Mouse (Mus musculus) midbrain, embryonic 14.5 days (tissue): ENCODE measurements around the gene Zfp420. TPM values are rescaled to one million over a fixed set of nuclear protein-coding genes. Genes with fewer than 3 reads are reported as not detected.

Experiments
- ATAC-seq: fragments of 200-750 bp; cut with Nextera tagmentation; 2 replicates; pipeline ENCODE4 v1.8.0; 2017; ENCODE audit warnings: moderate number of reproducible peaks, moderate library complexity; ENCODE audit not compliant: low FRiP score, low TSS enrichment
- DNase-seq: peaks from one replicate; pipeline ENCODE4 v3.0.0-alpha.2; 2015
- H3K27ac ChIP-seq: fragments of 300-500 bp; sonication (generic); replicated peaks from 2 replicates; pipeline ENCODE4 v1.5.1; 2014; ENCODE audit warnings: mild to moderate bottlenecking, low read depth, low read length, moderate library complexity
- H3K27me3 ChIP-seq: fragments of 300-500 bp; sonication (generic); 2 replicates; pipeline ENCODE4 v1.6.1; 2014; ENCODE audit warnings: low read length, control low read depth, mixed read lengths; ENCODE audit not compliant: control insufficient read depth, insufficient read depth
- H3K36me3 ChIP-seq: fragments of 300-500 bp; sonication (generic); 2 replicates; pipeline ENCODE4 v1.6.1; 2014; ENCODE audit warnings: low read length, control low read depth; ENCODE audit not compliant: control insufficient read depth, insufficient read depth
- H3K4me1 ChIP-seq: fragments of 300-500 bp; sonication (generic); 2 replicates; pipeline ENCODE4 v1.6.1; 2014; ENCODE audit warnings: mild to moderate bottlenecking, antibody characterized with exemption, low read length, control low read depth; ENCODE audit not compliant: control insufficient read depth, insufficient read depth
- H3K4me2 ChIP-seq: fragments of 300-500 bp; sonication (generic); 2 replicates; pipeline ENCODE4 v1.6.1; 2014; ENCODE audit warnings: mild to moderate bottlenecking, low read length, moderate library complexity
- H3K4me3 ChIP-seq: fragments of 300-500 bp; sonication (generic); replicated peaks from 2 replicates; pipeline ENCODE4 v1.5.1; 2014; ENCODE audit warnings: low read depth, low read length
- H3K9ac ChIP-seq: fragments of 300-500 bp; sonication (generic); replicated peaks from 2 replicates; pipeline ENCODE4 v1.6.1; 2014; ENCODE audit warnings: mild to moderate bottlenecking, low read length, moderate library complexity
- H3K9me3 ChIP-seq: fragments of 300-500 bp; sonication (generic); 2 replicates; pipeline ENCODE4 v1.6.1; 2016; ENCODE audit warnings: low read length, control low read depth, mixed read lengths; ENCODE audit not compliant: control insufficient read depth
- WGBS: fragments of 180-500 bp; shearing (Covaris S2); extraction: QIAGEN DNeasy Blood & Tissue Kit; methylation state at CpG from one replicate; pipeline ENCODE4 v1.1.7; 2014; 5-methylcytosine and 5-hydroxymethylcytosine counted together
- polyA plus RNA-seq: library from polyadenylated mRNA; unstranded; fragments of >200 nt; fragmentation: Nextera tagmentation; extraction: Ambion mirVana; gene quantifications from 2 replicates; pipeline ENCODE4 v1.2.1, GENCODE M21; 2014

Zfp420 gene
- polyA plus RNA-seq, 1 experiment from 2014 or later: 25.4 TPM

GRCm38 (mm10) chr7:29908130-29908950 is 48.6 kb downstream of the Zfp420 start, which contains the start of gene Zfp383:
Gene Zfp383, plus strand, starts transcription at chr7:29908223.
- Histone ChIP-seq H3K27ac (peak within 1 kb of the TSS; percentile 98), H3K27me3 (no peaks in the 10 kb centered on the region), H3K4me1 (peaks cover 20% of the 10 kb centered on the region), H3K9me3 (no peaks in the 10 kb centered on the region), H3K4me2 (peak within 1 kb of the TSS; percentile 68), H3K9ac (peak within 1 kb of the TSS; percentile 80), H3K36me3 (peaks cover 26% of the 10 kb centered on the region), H3K4me3 (peak within 1 kb of the TSS; percentile 72)
- DNase-seq (peak; percentile 95), ATAC-seq (peak; percentile 83)
- under 1% methylated on average over 33 of the region's 33 CpGs for WGBS

DNA sequence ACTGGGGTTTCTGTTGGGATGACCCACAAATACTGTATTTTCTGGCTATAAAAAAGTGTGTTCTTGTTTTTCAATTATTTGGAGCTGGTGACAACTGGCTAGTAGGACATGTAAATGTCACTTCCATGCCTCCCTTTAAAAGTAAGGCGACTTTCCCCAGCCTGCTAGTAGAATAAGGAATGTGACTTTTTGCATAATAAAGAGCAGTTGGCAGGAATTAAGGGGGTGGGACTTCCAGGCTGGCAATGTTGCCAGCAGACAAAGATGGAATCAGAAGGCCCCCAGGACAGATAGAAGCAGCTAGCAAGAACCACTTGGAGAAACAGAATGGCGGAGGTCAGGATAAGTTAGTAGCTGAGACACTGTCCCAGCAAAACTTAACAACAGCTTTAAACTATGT is 50.5 kb downstream of the Zfp420 start:
- H3K9ac ChIP-seq: no peak overlapping the region
- 51% methylated on average over 2 of the region's 2 CpGs for WGBS
- no peaks in the 10 kb centered on the region for H3K9me3 ChIP-seq
- peak overlapping the region; percentile 63; the same call in 1 of the 2 replicates for H3K4me2 ChIP-seq
- H3K4me3 ChIP-seq: no peak overlapping the region
- ATAC-seq (no peak), DNase-seq (peak; percentile 17)
- H3K4me1 ChIP-seq: peaks cover 20% of the 10 kb centered on the region
- no peak overlapping the region for H3K27ac ChIP-seq
- H3K27me3 ChIP-seq: no peaks in the 10 kb centered on the region
- peaks cover 40% of the 10 kb centered on the region for H3K36me3 ChIP-seq

DNA sequence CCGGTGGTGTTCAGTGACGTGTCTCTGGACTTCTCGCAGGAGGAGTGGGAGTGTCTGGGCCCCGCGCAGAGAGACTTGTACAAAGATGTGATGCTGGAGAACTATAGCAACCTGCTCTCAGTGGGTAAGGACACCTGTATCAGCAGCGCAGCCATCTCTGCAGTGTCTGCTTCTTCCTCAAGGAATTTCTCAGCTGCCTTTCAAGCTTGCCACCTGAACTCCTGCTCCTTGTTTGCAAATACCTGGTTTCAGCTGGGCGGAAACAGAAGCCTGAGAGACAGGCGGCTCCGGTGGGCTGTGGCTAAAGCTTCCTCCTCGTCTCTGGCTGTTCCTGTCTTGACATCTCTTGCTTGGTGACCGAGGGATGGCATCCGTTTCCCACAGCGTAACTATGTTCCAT is 52.4 kb downstream of the Zfp420 start:
- ATAC-seq: no peak
- peaks cover 54% of the 10 kb centered on the region for H3K36me3 ChIP-seq

GRCm38 (mm10) chr7:29917371-29918061 is 57.7 kb downstream of the Zfp420 start:
- 73% methylated on average over 6 of the region's 6 CpGs for WGBS
- ATAC-seq (no peak), DNase-seq (no peak)
- H3K4me1 ChIP-seq: no peaks in the 10 kb centered on the region
- H3K27ac ChIP-seq: no peak overlapping the region
- H3K36me3 ChIP-seq: peaks cover 41% of the 10 kb centered on the region
- no peaks in the 10 kb centered on the region for H3K27me3 ChIP-seq
- H3K9me3 ChIP-seq: no peaks in the 10 kb centered on the region
- no peak overlapping the region for H3K9ac ChIP-seq
- H3K4me3 ChIP-seq: no peak overlapping the region
- H3K4me2 ChIP-seq: no peak overlapping the region

More for the DNA sequence above, 52.4 kb downstream of the Zfp420 start:
- H3K4me1 ChIP-seq: peaks cover 17% of the 10 kb centered on the region
- H3K4me3 ChIP-seq: no peak overlapping the region
- no peaks in the 10 kb centered on the region for H3K9me3 ChIP-seq
- no peak overlapping the region for H3K9ac ChIP-seq
- 96% methylated on average over 13 of the region's 13 CpGs for WGBS
- no peaks in the 10 kb centered on the region for H3K27me3 ChIP-seq
- DNase-seq: no peak
- H3K4me2 ChIP-seq: no peak overlapping the region
- H3K27ac ChIP-seq: no peak overlapping the region

DNA sequence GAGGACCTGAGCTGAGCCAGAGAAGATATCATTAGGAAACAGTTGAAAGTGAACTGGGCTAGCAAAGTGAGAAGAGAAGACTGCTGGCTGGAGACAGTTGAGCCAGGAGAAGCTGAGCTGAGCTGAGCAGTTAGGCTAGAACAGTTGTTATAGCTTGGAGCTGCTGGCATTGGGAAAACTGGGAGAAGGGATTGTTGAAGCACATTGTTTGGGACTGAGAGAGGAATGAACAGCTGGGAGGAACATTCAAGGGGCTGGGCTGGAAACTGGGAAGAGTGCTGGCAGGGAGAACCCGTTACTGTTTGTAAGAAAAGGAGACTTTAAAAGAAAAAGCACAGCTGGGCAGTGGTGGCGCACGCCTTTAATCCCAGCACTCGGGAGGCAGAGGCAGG is 58.3 kb downstream of the Zfp420 start:
- H3K9me3 ChIP-seq: no peaks in the 10 kb centered on the region
- H3K9ac ChIP-seq: no peak overlapping the region
- H3K36me3 ChIP-seq: peaks cover 37% of the 10 kb centered on the region
- WGBS: 84% methylated on average over 4 of the region's 4 CpGs
- no peak overlapping the region for H3K4me3 ChIP-seq
- ATAC-seq (no peak), DNase-seq (no peak)
- no peak overlapping the region for H3K4me2 ChIP-seq
- H3K27me3 ChIP-seq: no peaks in the 10 kb centered on the region
- no peak overlapping the region for H3K27ac ChIP-seq
- H3K4me1 ChIP-seq: no peaks in the 10 kb centered on the region

DNA sequence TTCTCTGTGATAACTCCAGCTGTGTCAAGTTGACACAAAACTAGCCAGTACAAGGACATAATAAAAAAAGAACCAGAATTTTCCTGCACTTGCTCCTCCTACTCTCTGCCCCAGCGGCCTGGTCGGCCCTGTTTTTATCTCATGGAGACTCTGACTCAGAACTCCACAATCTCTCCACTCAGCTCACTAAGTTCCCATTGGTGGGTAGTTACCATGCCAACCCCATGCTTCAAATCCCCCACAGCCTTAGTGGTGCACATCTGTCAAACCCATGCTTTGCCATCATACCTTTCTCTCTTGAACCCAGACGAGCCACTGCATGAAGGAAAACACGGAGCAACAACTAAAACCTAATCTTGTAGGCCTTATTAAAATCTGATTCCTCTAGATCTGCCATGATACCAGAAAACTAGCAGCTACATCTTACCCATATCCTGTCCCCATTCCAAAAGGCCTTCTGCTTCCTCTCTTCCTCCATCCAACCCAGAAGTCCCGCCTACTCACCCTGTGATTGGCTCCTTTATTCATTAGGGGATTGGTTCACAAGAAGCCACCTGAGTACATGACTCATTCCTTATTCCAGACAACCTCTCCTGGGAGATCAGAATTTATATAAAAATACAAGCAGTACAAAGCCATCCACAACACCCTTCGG is 61.8 kb downstream of the Zfp420 start:
- H3K27me3 ChIP-seq: no peaks in the 10 kb centered on the region
- 87% methylated on average over 6 of the region's 6 CpGs for WGBS
- no peaks in the 10 kb centered on the region for H3K9me3 ChIP-seq
- no peaks in the 10 kb centered on the region for H3K4me1 ChIP-seq
- ATAC-seq (no peak), DNase-seq (no peak)
- H3K27ac ChIP-seq: no peak overlapping the region
- H3K4me3 ChIP-seq: no peak overlapping the region
- no peak overlapping the region for H3K9ac ChIP-seq
- no peak overlapping the region for H3K4me2 ChIP-seq
- H3K36me3 ChIP-seq: peaks cover 6% of the 10 kb centered on the region; the same call in 1 of the 2 replicates

GRCm38 (mm10) chr7:29922780-29923179 is 63.0 kb downstream of the Zfp420 start:
- DNase-seq (no peak), ATAC-seq (no peak)
- Histone ChIP-seq H3K4me1 (no peaks in the 10 kb centered on the region), H3K4me2 (no peak overlapping the region), H3K9me3 (no peaks in the 10 kb centered on the region), H3K9ac (no peak overlapping the region), H3K27ac (no peak overlapping the region), H3K4me3 (no peak overlapping the region), H3K27me3 (no peaks in the 10 kb centered on the region), H3K36me3 (no peaks in the 10 kb centered on the region)
- 74% methylated on average over 2 of the region's 2 CpGs for WGBS
